Mouse (Mus musculus) kidney, postnatal 25 days (tissue): ENCODE results near the gene Cd300ld3.

Experiments
- DNase-seq, 2 experiments: peaks; one replicate each; pipeline ENCODE4 v3.0.0; 2021; ENCODE audit warnings: mixed read lengths in 2 of 2

Cd300ld3 gene

DNA sequence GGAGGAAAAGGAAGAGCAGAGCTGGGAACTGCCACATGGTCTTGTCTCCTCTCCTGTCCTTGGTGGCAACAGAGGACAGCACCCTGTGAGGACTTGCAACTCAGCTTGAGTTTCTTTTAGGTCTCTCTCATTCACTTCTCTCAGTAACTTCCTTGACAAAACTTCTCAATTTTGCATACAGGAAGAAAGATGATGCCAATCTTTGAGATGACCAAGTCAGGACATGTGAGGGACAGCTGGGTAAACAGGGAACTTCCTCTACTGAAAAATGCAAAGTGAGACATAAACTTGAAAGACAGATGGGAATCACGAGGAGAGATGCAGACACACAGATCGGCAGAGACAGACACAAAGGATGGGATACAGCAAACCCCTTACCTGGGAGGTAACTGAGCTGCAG, at the start of gene Cd300ld3:
Gene Cd300ld3, minus strand, starts transcription at position 151 of the 400 bp plus-strand sequence.
- no peak for DNase-seq

DNA sequence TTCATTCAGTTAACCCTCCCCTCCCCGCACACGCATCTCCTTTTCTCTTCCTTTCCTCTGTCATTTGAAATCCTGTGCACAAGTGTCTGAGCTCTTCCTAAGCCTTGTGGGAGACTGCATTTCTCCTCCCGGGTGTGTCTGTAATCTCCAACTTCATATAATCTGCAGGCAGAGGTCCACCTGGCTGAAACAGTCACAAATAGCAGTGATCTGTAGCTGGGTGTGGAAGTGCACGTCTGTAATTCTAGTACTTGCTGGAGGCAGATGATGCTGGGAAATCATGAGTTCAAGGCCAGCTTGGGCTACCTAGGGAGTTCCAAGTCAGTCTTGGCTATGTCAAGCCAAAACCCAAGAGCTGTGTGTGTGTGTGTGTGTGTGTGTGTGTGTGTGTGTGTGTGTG, 43.9 kb upstream of the Cd300ld3 start:
- no peak for DNase-seq

DNA sequence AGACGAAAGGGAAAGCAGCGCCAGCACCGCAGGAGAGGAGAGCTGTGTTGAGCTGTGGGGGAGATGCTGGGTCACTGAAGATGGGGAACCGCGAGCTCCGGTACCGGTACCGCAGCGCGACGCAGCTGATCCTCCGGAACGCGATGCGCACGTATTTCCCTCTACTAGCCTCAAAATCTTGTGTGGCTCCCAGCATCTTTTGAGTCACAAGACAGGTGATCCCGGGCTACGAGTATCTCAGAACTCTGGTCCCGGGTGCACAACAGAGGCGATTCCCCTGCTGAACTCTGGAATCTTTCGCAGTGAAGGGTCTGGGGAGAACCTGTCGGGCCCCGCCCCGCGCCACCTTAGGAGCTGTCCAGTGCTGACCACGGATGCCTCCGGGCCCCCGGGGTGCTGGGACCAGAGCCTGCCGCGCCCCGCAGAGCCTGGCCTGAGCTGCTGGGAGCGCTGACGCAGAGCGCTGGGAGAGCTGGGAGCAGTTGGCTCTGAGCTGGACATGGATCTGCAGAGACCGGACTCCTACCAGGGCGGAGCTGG, 43.2 kb upstream of the Cd300ld3 start, which contains the start of gene Rab37:
Gene Rab37, plus strand, starts transcription at position 70 of the 540 bp plus-strand sequence.
- DNase-seq, result peak; percentile 6 to 52

DNA sequence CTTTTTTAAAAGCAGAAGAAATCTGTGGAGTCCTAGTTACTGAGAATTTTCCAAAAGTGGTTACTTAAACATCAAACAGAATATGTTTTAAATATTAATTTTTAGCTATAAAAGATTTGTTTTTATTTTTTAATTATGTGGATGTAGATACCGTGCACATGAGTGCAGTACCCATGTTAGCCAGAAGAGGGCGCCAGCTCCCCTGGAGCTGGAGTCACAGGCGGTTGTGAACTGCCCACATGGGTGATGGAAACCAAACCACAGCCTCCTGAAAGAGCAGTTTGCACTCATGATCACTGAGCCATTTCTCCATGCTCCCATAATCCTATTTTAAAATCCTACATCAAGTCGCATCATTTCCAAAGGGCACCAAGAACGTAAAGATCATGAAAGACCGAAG, 41.6 kb upstream of the Cd300ld3 start:
- no peak for DNase-seq

DNA sequence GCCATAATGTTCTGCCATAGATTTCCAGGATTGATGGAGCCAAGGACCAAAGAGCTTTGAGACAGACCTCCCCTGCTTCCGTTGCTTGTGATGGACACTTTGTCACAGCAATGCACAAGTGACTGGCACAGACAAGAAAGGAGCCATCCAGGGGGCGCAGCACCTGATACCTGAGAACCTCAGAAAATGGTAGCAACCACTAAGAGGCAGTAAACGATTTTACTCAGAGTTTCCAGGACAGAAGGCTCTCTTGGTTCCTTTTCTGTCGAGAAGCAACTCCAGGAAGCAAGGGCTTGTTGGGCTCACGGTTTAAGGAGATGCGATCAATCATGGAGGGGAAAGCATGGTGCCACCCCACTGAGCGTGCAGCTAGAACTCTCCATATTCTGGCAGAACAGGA, 38.0 kb upstream of the Cd300ld3 start:
- no peak for DNase-seq

DNA sequence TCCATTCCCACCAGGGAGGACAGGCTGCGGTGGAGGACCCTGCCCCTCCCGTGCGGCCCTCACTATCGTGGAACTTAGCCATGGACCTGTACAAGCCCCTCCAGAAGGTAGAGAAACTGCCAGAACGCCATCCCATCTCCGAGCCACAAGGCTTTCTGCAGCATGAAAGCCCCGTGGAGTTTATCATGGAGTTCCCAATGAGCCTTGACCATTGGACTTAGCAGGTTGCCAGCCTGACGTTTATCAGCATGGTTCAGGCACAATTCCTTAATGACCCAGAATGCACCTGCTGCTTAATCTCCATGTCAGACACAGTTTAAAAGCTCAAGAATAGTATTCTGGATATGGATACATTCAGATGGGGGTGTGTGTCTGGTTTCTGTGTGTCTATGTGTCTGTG, 36.9 kb upstream of the Cd300ld3 start:
- no peak for DNase-seq

DNA sequence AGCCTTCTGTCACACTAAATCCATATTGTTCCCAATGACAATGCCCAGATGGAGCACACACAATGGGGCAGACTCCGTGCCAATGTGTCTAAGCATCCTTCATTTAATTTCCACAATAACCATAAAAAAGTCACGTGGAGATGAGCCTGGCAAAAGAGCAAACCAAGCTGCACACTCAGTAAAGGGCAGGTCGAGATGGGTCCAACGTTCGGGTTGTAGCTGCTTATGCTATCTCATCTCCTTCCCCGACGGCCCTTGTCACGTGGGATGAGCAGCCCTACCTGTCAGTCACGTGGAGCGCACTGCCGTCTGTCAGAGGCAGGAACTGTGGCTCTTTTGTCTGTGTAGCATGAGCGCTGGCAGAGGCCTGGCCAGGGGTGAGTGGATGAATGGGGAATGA, 36.4 kb upstream of the Cd300ld3 start:
- no peak for DNase-seq

DNA sequence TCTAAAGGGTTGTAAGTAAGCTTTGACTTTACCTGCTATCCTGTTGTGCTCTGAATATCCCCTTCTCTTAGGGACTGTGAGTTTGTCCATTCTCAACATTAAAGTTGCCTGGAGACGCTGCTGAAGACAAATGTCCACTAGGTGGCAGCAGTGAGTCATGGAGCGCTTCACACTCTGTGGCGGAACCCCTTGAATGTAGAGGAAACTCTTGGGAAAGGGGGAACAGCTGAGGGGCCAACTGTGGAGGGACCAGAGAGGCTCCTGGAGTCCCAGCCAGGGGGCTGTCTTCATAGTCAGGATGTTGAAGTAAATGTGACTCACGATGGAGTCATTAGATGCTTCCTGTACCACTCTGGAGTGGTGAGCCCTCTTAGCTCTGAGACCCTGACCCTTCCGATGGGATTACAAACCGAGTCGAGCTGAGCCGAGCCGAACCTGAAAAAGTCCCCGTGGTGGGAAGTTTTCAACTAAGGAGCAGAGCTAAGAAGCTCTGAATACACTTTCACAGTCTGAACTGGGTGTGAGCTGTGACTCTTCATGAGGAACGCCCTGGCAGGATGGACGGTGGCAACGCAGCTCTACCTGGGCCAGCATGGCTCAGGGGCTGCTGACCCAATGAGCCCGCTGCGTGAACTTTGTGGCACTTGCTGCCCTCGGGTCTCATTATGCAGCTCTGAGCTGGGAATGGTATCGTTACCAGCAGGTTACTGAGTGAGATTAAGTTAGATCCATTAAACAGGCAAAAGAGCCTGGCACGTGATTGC, 35.3 kb upstream of the Cd300ld3 start:
- DNase-seq, result peak; percentile 68 to 84

DNA sequence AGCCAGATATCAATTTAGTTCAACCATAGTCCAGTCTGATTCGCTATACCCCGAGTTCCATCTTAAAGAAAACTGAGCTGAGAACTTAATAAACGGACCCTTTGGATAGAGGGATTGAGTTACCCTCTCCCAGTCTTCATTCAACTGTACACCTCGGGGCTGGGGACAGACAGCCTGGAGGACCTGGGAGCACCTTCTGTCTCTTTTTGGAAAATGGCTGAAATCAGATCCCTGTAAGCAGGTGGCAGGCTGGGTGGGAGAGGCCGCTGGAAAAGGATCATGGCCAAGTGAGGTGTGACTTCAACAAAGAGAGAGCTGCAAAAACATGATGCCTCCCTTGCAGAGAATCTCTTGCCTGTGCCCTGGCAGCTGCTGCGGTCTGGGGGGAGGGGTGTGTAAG, 34.0 kb upstream of the Cd300ld3 start:
- no peak for DNase-seq

DNA sequence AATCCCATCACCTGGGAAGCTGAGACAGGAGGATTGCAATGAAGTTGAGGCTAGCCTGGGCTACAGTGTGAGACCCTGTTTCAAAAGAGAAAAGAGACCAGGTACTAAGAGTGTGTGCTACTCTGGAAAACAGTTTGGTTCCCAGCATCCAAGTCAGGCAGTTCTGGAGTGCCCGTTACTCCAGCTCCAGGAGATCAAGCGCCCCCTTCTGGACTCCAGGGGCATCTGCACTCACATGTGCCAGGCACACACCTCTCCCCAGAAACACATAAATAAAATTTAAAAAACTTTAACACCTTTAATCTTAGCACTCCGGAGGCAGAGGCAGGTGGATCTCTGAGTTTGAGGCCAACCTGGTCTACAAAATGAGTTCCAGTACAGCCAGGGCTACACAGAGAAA, 33.2 kb upstream of the Cd300ld3 start:
- DNase-seq, result no peak

DNA sequence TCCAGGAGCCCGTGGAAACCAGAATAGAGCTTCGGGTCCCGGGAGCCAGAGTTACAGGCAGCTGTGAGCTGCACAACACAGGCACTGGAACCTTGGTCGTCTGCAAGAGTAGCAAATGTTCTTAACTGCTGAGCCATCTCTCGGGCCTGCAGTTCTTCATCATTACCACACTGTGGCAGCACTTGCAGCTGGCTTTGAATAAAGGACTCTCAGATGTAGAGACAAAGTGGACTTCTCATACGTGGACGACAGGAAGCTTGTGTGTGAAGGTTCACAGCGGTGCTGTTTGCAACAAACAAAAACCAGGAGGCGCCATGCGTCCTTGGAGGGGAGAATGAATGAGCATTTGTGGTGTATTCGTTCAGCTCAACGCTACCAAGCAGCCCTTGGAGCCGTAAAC, 32.7 kb upstream of the Cd300ld3 start:
- DNase-seq, result peak in 1 of 2 experiments; percentile 51

DNA sequence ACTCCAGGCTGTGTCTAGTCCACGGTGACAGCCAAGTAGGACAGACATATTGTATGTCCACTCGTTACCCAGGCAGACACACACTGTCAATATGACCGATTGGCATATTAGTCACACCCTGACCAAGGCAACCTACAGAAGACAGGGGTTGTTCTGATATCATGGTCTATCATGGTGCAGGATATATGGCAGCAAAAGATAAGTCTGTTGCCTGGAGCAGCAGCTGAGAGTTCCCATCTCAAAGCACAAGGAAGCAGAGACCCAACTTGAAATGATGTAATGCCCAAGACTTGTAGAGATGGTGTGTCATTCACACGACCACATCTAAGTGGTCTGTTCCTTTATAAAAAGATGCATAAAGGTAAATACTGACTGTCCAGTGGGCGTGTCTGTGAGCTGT, 30.5 kb upstream of the Cd300ld3 start:
- DNase-seq, result no peak

DNA sequence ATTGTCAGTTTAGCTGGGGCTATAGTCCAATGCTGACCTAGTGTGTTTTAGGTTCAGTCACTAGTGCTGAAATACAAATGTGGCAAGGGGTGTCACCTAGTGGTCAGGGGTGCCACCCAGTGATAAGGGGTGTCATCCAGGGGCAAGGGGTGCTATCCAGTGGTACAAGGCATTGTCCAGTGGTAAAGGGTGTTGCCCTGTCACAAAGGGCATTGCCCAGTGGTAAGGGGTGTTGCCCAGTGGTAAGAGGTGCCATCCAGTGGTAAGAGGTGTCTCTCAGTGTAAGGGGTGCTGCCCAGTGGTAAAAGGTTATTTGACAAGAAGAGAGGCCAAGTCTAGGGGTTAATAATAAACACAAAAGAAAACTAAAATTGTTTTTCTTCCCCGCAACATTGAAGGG, 29.2 kb upstream of the Cd300ld3 start:
- DNase-seq, result no peak

DNA sequence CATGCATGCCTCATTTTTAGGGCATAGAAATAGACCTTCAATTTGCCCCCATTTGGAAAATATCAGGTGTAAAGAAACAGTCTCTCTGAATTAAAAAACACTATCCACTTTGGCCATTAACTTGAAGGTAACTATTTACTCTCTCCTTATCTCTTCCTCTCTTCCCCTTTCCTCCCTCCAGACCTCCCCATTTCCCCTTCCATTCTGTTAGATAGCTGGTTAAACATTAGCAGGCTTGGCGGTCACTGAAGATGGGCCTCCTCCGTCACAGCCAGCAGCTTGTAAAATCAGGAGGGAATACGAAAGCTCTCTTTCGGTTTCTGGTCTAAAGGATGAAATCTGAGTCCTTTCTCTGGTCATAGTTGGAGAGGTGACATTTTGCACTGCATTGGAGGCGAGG, 27.6 kb upstream of the Cd300ld3 start:
- DNase-seq, result no peak

DNA sequence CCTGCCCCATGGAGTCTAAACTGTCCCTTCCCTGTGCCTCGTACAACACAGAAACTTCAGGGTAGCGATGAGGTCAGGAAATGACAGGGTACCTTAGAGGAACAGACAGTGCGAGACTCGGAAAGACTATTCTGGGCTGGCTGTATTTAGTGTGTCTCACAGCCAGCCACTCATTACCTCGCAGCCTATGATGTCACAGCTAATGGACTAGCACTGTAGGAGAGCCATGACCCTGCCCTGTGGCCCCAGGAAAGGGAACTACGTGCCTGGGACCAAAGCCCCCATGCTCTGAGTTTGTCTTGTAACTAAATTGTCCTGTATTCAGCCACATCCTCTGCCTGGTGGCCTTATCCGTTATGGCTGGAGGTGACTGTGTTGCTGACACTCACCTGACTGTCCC, 27.2 kb upstream of the Cd300ld3 start:
- no peak for DNase-seq

DNA sequence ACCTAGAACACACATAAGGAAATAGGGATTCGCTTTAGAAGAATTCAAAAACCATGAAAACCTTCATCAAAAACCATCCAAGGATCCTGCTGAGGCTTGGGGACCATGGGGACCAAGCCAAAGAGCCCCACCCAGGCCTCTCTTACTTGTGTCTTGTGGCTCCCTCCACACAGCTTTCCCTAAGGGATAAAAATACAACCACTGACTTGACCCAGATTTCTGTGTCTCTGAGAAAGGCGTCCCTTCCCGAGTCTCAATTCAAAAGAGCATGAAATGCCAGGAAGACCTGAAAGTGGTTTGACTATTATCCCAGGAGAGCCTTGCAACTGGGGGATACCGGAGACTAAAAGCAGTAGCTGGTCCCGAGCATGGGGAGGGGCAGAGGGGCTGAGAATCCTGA, 24.8 kb upstream of the Cd300ld3 start:
- DNase-seq, result no peak

DNA sequence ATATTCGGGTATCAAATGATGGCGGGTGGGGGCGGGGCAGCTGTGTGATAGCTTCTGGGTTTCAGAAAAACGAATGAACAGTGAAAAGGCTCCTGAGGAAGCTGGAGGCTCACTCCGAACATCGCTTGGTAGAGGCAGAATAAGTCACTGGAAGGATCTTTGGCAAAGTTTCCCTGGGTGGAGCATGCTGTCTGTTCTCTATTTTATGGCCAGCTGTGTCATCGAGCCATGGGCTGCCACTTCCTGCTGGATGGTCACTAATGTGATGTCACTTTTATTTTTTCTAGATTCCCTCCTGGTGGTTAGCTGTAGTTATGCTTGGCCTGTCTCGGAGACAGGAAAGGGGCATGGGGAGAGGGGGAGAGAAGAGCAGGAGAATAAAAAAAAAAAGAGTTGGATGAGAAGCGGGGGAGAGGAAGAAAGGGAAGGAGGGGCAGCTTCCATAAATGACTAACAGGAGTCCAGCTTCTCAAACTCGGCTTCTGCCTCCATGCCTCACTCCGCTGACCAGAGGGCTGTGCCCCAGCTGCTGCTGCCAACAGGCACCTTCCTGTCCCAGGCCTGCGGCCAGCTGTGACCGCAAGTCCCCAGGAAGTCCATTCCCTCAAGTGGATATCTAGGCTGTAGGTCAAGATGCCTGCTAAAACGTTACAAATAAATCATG, 23.6 kb upstream of the Cd300ld3 start:
- peak; percentile 40 to 77 for DNase-seq

DNA sequence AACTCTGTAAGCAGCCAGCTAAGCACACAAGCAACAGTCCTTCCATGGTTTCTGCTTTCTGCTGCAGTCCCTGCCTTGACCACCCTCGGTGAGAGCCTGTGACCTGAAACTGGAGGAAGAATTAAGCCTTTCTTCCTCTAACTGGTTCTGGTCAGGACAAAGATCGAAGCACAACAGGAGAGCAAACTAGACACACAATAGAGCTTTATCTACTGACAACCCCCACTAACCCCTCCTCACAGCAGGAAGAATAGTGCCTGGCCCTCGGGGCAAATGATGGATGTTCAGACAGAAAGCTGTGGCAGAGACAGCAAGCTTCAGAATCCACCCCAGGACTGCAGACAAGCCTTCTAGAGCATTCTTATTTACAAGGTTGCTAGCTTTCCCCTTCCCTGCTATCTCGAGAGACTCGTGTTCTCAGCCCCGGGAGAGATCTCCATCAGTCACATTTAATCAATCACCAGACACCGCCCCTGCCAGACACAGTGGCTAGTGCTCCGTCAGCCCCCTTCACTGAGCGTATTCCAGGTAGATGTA, 22.9 kb upstream of the Cd300ld3 start:
- DNase-seq, result no peak

DNA sequence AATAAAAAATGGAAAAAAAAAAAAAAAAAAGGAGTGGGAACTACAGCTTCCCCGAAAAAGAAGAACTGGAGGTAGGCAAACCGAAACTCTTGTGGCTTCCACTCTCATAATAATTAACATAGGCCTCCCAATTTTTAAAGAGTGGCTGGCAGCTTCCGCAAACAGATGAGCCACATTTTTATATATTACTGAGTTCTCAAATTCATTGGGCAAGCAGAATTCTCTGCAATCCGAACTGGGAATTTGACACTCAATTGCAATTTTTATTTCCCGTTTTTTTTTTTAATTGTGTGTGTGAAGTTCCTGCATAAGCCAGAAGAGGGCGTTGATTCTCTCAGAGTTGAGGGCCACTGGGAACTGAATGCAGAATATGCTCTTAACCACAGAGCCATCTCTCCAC, 18.6 kb upstream of the Cd300ld3 start:
- DNase-seq, result no peak

DNA sequence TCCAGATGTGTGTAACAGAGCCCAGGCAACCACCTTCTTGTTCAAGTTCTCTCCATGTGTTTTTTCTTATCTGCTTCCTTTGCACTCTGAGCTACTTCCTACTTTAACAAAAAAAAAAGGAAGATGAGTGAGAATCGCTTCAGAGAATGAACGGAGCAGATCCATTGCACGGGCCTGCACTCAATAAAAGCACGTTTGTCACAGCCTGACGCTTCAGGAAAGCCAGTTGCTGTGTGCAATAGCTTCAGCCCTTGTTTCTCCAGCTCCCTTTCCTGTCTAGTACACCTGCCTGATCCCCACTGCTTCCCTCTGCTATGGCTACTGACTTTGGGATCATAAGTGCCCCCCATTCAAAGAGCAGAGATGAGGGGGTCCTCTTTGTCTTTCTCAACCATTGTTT, 13.9 kb upstream of the Cd300ld3 start, which contains the start of gene Cd300e:
Gene Cd300e, minus strand, starts transcription at position 101 of the 400 bp plus-strand sequence.
- no peak for DNase-seq

DNA sequence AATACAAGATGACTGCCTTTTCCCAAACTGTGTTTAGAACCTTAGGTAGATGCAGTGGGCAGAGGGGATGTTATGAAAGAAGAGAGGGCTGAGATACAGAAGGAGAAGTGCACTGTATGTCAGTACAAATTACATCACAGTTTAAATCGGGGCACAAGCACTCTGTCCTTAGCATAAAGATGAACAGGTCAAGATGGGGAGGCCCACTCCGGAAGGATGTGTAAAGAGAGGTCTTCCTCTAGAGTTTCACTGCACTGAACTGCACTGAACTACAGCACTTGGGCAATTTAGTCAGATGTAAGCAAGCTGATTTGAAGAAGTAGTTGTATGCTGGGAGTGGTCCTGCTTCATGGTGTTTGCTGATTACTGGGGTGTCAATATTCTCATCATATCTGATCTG, 11.6 kb upstream of the Cd300ld3 start:
- DNase-seq, result no peak

DNA sequence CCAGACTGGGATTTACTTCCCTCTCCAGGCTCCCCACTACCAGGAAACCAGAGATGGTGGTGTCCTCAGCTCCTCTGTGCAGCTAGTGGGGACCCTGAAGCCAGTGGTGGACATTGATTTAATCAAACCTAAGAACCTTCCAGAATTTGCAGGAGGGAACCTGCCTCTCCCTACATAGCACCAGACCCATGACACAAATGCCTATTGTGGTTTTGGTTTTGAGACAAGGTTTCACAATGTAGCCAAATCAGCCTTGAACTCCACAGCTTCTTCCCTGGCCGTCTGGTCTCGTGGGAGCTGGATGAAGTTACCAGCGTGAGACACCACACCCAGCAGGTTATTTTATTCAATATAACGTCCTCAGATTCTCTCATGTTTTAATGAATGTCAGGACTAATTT, 10.5 kb upstream of the Cd300ld3 start:
- no peak for DNase-seq

DNA sequence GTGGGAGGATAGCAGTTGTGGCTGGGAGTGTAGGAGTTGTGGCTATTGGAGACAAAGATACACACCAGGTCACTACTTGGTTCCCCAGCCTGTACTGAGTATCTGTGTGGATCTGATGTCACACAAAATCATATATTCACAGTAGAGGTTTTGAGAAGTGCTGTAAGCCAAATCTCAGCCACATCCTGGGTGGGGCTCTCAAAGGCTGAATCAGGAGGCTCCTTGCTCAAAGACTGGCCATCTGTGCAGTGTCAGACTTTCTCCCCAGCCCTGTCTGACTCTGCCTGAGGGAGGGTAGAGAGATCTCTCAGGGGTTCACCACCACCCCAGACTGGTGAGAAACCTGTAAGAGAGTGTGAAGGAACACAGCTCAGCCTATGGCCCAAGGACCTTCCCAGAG, 6.3 kb upstream of the Cd300ld3 start:
- no peak for DNase-seq

DNA sequence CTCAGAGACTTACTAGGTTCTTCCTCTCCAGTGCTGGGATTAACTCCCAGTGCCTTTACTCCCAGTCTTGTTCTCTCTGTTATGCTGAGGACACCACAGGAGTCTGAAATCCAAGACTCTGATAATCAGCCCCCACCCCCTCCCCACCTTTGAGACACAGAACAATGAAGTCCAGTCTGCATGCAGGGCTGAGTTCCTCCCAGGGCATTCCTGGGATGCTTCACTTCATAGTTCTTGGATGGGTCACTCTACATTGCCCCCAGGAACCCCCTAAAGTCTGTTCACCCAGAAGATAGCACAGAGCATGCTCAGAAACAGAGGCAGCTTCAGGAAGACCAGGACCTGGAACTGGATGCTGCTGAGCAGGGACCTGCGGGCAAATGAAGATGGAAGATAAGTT, 4.8 kb upstream of the Cd300ld3 start:
- no peak for DNase-seq
